Mouse (Mus musculus): ENCODE measurements around the gene Klrb1a. TPM values are rescaled to one million over a fixed set of nuclear protein-coding genes. Genes with fewer than 3 reads are reported as not detected.

Gene Klrb1a
- polyA plus RNA-seq, 1 experiment, result not detected

DNA sequence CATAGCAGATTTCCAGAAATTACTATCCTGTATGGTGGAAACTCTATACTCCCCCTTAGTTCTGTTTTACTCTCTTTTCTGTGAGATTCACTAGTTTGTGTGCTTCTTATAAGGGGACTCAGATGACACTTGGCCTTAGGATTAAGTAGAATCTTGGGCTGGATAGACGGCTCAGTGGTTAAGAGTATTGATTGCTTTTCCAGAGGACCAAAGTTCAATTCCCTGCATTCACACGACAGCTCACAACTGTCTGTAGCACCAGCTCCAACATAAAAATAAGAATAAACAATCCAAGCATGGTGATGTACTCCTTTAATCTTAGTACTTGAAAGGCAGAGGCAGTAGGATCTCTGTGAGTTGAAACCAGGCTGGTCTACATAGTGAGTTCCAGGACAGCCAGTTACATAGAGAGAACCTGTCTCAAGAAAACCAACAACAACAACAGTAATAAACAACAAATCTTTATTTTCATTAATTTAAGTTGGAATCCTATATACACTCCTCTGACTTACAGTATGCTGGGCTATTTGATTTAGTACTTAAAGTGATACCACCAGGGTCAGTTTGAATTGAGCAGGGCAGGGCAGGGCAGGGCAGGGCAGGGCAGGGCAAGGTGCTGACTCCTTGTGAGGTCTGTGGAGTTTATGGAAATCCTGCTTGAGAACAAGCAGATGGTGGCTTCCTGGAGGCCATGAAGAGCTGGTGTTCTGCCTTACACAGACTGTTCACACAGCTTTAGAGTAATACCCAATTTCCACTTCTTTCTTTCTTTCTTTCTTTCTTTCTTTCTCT lies 24.9 kb downstream of the Klrb1a start:
- TF ChIP-seq GATA1 (IDR thresholded peaks at IDR 0.05; ENCODE audit: low read length), result no peak

DNA sequence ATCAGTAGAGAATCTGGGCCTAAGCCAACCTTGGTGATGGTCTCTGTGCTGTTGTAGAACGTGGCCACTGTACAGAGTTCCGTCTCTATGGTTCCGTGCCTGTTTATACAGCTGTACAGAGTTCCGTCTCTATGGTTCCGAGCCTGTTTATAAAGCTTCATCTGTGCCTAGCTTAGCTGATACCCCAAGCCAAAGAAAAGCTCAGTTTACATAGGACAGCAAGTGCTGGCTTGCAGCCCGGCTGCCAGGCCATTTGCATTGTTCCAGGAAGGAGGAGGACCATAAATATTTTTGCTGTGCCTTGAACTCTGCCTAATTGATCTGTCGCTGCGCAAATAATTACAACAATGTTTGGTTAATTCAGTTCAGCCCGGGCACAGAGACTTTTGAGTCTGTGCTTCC lies 26.2 kb downstream of the Klrb1a start:
- TF ChIP-seq GATA1 (IDR thresholded peaks at IDR 0.05; ENCODE audit: low read length), result no peak

DNA sequence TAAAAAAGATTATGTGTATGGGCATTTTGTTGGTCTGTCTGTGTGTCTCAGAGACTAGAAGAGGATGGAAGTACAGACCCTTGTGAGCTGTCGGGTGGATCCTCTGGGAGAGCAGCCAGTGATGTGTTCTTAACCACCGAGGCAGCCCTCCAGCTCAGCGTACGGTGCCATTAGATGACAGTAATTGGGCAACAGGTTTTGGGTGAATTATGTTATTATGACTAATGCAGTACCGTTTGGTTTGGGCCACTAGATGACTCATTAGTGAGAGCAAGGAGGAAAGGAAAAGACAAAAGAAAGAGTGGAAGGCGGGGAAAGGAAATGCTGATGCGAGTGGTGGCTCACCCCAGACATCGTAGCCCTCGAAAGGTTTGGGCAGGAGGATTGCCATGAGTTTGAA lies 28.7 kb downstream of the Klrb1a start:
- no peak for TF ChIP-seq GATA1 (IDR thresholded peaks at IDR 0.05; ENCODE audit: low read length)

DNA sequence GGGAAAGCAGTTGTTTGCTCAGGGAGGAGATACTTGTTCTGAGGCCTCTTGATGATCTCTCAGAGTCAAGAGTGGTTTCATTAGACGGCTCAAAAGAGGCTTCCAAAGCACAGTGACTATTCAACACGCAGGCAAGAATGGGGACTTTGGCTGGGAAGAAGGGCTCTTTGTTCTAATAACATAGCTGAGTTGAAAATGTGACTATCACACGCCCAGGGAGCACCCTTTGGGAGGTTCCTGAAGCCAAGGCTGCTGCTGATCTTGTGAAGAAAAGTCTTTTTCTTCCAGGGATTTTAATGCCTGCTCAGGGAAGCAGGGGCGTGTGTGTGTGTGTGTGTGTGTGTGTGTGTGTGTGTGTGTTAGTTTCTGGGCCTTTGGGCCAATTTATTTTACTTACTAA lies 33.9 kb downstream of the Klrb1a start:
- no peak for TF ChIP-seq GATA1 (IDR thresholded peaks at IDR 0.05; ENCODE audit: low read length)

DNA sequence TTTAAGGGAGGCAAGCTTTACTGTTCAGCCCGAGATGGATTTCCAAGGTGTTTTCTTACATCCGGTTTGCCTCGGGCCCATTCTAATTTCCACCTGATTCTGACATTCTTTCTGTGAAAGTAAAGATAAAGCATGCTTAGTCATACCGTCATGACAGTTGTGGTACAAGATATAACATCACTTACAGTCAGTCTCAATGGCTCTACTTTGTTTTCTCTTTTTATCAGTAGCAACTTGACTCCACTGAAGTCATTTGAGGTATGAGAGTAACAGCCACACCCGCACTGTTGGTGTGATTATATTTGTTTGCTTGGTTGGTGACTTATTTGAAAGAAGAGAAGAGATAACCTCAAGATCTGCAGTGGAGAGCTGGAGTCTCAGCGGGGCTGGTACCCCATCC lies 35.7 kb downstream of the Klrb1a start:
- no peak for TF ChIP-seq GATA1 (IDR thresholded peaks at IDR 0.05; ENCODE audit: low read length)

DNA sequence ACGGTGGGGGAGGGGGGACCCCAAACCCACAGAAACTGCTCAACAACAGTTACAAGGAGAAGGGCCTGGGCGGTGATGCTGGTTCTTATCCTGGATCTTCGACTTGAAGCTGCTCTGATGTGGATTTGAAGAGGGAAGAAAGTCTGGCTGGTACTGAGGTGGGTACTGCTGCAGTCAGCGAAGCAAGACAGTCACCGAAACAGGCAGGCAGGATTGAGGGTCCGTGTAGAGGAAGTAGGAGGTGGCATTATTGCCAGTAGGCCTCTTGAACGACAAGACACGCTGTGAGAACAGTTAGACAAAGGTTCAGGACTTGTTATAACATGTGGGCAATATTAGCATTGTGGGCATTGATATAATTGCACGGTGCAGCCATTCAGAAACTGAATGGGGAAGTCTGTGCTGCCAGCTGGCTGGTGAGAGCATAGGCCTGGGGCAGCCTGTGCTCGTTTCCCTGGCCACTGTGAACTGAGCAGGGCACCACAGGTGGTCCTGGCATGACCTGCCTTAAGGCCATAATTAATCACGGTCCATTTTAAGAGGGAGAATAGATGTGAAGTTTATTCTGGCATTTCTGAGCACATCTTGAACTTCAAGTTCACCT lies 37.6 kb downstream of the Klrb1a start:
- no peak for TF ChIP-seq GATA1 (IDR thresholded peaks at IDR 0.05; ENCODE audit: low read length)

DNA sequence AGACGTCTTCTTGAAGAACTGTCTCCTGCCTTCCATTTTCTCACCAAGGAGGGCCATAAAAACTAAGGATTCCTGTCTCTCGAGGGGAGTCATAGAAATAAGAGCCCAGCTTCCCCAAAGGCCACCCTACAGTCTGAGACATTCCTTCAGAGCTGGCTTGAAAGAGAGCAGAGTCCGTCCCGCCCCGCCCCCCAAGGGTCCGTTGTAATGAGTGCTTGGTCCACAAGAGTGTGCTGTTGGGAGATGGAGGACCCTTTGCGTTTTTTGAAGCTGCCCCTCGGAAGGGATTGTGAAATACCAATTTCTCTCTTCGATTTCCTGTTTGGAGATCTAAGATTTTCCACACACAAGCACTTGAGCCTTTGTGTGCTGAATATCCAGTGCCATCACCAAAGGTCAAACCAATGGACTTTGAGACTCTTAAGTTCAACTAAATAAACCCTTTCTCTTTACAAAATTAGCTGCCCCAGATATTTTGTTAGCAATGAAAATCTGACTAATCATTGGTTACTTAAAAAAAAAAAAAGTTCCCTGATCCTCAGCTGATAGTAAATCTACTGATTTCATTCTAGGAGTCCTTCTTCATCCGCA lies 39.2 kb downstream of the Klrb1a start:
- no peak for TF ChIP-seq GATA1 (IDR thresholded peaks at IDR 0.05; ENCODE audit: low read length)

DNA sequence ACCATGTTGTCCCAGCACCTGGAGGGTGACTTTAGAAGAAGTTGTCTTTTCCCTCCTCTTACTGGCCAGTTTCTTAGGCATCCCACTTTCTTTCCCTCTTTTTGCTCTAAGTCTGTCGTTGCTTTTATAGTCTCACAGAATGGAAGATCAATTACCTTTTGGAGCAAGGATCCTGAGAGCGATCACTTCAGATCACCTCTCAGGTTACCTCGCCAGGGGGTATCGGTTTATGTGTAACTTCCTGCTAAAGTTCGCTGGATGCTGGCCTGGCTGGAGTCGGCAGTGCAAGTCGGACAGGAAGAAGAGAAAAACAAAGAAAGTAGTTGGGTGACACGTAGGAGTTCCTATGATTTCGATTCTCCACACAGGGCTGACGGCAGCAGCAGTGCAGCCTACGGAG lies 41.8 kb downstream of the Klrb1a start, which contains the start of gene A2ml1:
A2ml1 (minus strand) TSS at position 101 of the 400 bp plus-strand sequence.
- no peak for TF ChIP-seq GATA1 (IDR thresholded peaks at IDR 0.05; ENCODE audit: low read length)

DNA sequence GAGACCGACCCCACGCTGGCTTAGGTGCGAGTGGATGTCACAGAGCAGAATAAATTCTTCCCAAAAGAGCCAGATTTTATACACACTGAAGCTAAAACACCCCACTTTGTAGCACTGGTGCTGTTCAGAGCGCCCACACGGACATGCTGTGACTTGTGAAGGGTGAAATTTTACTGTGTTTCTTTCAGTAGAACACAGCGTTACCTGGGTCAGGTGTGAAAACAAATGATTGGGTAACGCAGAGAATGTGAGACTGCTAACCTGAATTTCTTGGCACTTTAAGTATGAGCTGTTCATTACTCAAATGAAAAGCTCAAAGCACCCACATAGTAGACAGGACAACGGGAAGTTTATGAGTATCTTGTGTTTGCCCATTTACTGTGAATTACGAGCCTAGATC lies 46.0 kb downstream of the Klrb1a start:
- TF ChIP-seq GATA1 (IDR thresholded peaks at IDR 0.05; ENCODE audit: low read length), result no peak

DNA sequence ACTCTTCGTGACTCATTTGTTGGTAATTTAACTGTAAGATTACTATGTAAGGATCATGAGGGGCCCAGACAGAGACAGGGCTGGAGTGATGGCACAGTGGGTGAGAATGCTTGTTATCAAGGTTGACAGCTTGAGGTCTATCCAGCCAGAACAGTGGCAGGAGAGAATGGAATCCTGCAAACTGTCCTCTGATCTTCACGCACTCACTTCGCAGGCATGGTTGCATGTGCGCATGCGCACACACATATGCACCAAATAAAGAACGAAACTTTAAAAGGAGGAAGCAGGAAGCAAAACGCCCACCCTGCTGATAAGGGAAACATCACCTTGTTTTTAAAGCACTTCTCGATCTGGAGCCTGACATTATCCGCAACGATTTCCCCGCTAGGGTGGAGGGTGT lies 56.7 kb downstream of the Klrb1a start:
- TF ChIP-seq GATA1 (IDR thresholded peaks at IDR 0.05; ENCODE audit: low read length), result no peak

Other genes with a start within 250 kb of the Klrb1a start
- not detected in 2 replicates for gene Tex52, start 248.1 kb downstream of the Klrb1a start, polyA plus RNA-seq (2012)
- gene Gm44596, start 248.0 kb downstream of the Klrb1a start, polyA plus RNA-seq (2012), result not detected in 2 replicates
- not detected in 2 replicates for gene Nrip2, start 224.2 kb downstream of the Klrb1a start, polyA plus RNA-seq (2012)
- 26.2 and 33.2 TPM in 2 replicates for gene Itfg2, start 198.6 kb downstream of the Klrb1a start, polyA plus RNA-seq (2012)
- 391 and 470 TPM in 2 replicates for gene Fkbp4, start 184.9 kb downstream of the Klrb1a start, polyA plus RNA-seq (2012)
- gene Pzp, start 96.8 kb downstream of the Klrb1a start, polyA plus RNA-seq (2012), result not detected in 2 replicates
- not detected in 2 replicates for gene A2ml1, start 41.9 kb downstream of the Klrb1a start, polyA plus RNA-seq (2012)
- not detected in 2 replicates for gene Clec2h, start 38.9 kb upstream of the Klrb1a start, polyA plus RNA-seq (2012)
- gene Klrb1, start 99.5 kb upstream of the Klrb1a start, polyA plus RNA-seq (2012), result not detected in 2 replicates
- gene Klrb1c, start 165.7 kb upstream of the Klrb1a start, polyA plus RNA-seq (2012), result not detected in 2 replicates
- gene Gm44511, start 202.8 kb upstream of the Klrb1a start, polyA plus RNA-seq (2012), result not detected in 2 replicates
- not detected in 2 replicates for gene Klrb1b, start 202.8 kb upstream of the Klrb1a start, polyA plus RNA-seq (2012)